Mouse (Mus musculus): ENCODE results near the gene Tmem87b. TPM values are rescaled to one million over a fixed set of nuclear protein-coding genes. Genes with fewer than 3 reads are reported as not detected.
A peak's percentile ranks its signal among the peaks of the same experiment; 100 is the strongest.

The Tmem87b gene
- polyA plus RNA-seq, 1 experiment from 2014 or later: 26.8 TPM

DNA sequence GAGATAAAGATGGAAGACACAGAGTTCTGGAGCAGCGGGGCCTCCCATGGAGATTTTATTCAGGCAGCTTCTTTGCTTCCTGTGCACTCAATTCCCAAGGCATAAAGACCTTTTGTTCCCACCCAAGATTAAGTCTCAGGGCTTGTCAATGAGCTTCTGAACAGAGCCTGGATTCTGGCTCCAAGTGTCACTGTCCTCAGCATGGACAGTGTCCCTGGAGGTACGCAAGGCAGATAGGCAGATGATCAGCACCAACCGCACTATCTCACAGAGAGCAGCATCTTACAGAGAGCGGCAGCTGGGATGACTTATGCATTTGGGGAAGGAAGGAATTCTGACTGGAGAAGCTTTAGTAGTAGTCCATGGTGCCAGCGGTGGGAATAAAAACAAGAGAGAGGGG lies 31.6 kb upstream of the Tmem87b start:
- ATAC-seq (ENCODE audit: low read depth) (no peak), DNase-seq (ENCODE audit: low spot score) (no peak)
- Histone ChIP-seq H3K4me3 (ENCODE audit: low read depth, low read length) (no peak overlapping the region), H3K36me3 (ENCODE audit: control insufficient read depth, insufficient read depth, low read length) (peaks cover 42% of the 10 kb centered on the region), H3K9me3 (ENCODE audit: control insufficient read depth, low read length) (no peaks in the 10 kb centered on the region), H3K9ac (ENCODE audit: low read depth, low read length) (no peak overlapping the region), H3K4me2 (ENCODE audit: low read depth, low read length) (no peak overlapping the region), H3K27me3 (replicated peaks; ENCODE audit: control insufficient read depth, insufficient read depth, low read length) (no peaks in the 10 kb centered on the region), H3K27ac (replicated peaks; ENCODE audit: low read depth, low read length) (no peak overlapping the region), H3K4me1 (ENCODE audit: control insufficient read depth, insufficient read depth, low read length) (peaks cover 3% of the 10 kb centered on the region; the same call in 1 of the 2 replicates)
- WGBS: 56% methylated on average over 5 of the region's 5 CpGs

GRCm38 (mm10) chr2:128786795-128787194 lies 31.1 kb upstream of the Tmem87b start:
- 74% methylated on average over 1 of the region's 1 CpGs for WGBS
- Histone ChIP-seq H3K9ac (ENCODE audit: low read depth, low read length) (no peak overlapping the region), H3K4me2 (ENCODE audit: low read depth, low read length) (no peak overlapping the region), H3K9me3 (ENCODE audit: control insufficient read depth, low read length) (no peaks in the 10 kb centered on the region), H3K27ac (replicated peaks; ENCODE audit: low read depth, low read length) (no peak overlapping the region), H3K27me3 (replicated peaks; ENCODE audit: control insufficient read depth, insufficient read depth, low read length) (no peaks in the 10 kb centered on the region), H3K4me1 (ENCODE audit: control insufficient read depth, insufficient read depth, low read length) (peaks cover 3% of the 10 kb centered on the region; the same call in 1 of the 2 replicates), H3K4me3 (ENCODE audit: low read depth, low read length) (no peak overlapping the region), H3K36me3 (ENCODE audit: control insufficient read depth, insufficient read depth, low read length) (peaks cover 41% of the 10 kb centered on the region)
- ATAC-seq (ENCODE audit: low read depth): no peak
- no peak for DNase-seq (ENCODE audit: low spot score)

GRCm38 (mm10) chr2:128787805-128788204 lies 30.1 kb upstream of the Tmem87b start:
- Histone ChIP-seq H3K4me1 (ENCODE audit: control insufficient read depth, insufficient read depth, low read length) (peaks cover 3% of the 10 kb centered on the region; the same call in 1 of the 2 replicates), H3K27me3 (replicated peaks; ENCODE audit: control insufficient read depth, insufficient read depth, low read length) (no peaks in the 10 kb centered on the region), H3K9ac (ENCODE audit: low read depth, low read length) (no peak overlapping the region), H3K36me3 (ENCODE audit: control insufficient read depth, insufficient read depth, low read length) (peaks cover 41% of the 10 kb centered on the region), H3K27ac (replicated peaks; ENCODE audit: low read depth, low read length) (no peak overlapping the region), H3K4me2 (ENCODE audit: low read depth, low read length) (no peak overlapping the region), H3K9me3 (ENCODE audit: control insufficient read depth, low read length) (no peaks in the 10 kb centered on the region), H3K4me3 (ENCODE audit: low read depth, low read length) (no peak overlapping the region)
- 78% methylated on average over 3 of the region's 3 CpGs for WGBS
- ATAC-seq (ENCODE audit: low read depth) (no peak), DNase-seq (ENCODE audit: low spot score) (no peak)

DNA sequence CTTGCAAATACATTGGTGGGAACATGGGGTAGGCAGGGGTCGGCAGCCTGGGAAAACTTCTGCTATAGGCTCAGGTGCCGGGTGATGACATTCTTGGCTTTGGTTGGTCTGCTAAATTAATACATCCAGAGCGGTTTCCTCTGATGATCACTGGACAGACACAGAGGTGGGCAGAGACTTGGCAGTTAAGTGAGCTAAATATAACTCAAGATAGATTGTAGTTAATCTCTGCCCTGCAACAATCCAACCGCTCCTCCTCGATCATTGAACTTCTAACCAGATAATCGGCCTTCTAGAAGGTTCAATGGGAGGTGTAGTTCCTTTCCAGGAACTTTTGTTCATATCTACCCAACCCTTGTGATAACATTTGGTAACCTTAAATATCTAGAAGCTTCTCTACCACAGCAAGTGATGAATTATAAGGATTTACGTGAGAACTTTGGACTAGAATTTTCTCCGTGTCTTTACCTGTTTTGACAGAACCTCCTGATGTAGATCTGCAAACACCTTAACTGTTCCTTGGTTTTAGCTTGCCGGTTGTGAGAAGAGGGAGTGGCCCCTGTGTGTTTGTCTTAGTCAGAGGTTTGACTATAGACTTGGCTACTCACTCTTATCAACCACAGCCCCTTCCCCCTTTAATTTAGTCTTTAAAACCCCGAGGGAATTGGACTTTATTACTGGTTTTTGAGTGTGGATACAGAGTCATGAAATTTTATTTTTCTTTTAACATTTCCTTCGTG lies 26.9 kb upstream of the Tmem87b start:
- H3K9ac ChIP-seq (ENCODE audit: low read depth, low read length): no peak overlapping the region
- H3K4me1 ChIP-seq (ENCODE audit: control insufficient read depth, insufficient read depth, low read length): no peaks in the 10 kb centered on the region
- H3K9me3 ChIP-seq (ENCODE audit: control insufficient read depth, low read length): no peaks in the 10 kb centered on the region
- WGBS: 87% methylated on average over 11 of the region's 11 CpGs
- H3K27me3 ChIP-seq (replicated peaks; ENCODE audit: control insufficient read depth, insufficient read depth, low read length): no peaks in the 10 kb centered on the region
- peaks cover 59% of the 10 kb centered on the region; the same call in 1 of the 2 replicates for H3K36me3 ChIP-seq (ENCODE audit: control insufficient read depth, insufficient read depth, low read length)
- H3K4me3 ChIP-seq (ENCODE audit: low read depth, low read length): no peak overlapping the region
- DNase-seq (ENCODE audit: low spot score): no peak
- no peak overlapping the region for H3K27ac ChIP-seq (replicated peaks; ENCODE audit: low read depth, low read length)
- H3K4me2 ChIP-seq (ENCODE audit: low read depth, low read length): no peak overlapping the region
- ATAC-seq (ENCODE audit: low read depth): no peak

GRCm38 (mm10) chr2:128793958-128794357 lies 24.0 kb upstream of the Tmem87b start:
- H3K9ac ChIP-seq (ENCODE audit: low read depth, low read length): no peak overlapping the region
- H3K9me3 ChIP-seq (ENCODE audit: control insufficient read depth, low read length): no peaks in the 10 kb centered on the region
- no peak overlapping the region for H3K4me3 ChIP-seq (ENCODE audit: low read depth, low read length)
- peaks cover 77% of the 10 kb centered on the region for H3K36me3 ChIP-seq (ENCODE audit: control insufficient read depth, insufficient read depth, low read length)
- no peaks in the 10 kb centered on the region for H3K27me3 ChIP-seq (replicated peaks; ENCODE audit: control insufficient read depth, insufficient read depth, low read length)
- no peaks in the 10 kb centered on the region for H3K4me1 ChIP-seq (ENCODE audit: control insufficient read depth, insufficient read depth, low read length)
- H3K27ac ChIP-seq (replicated peaks; ENCODE audit: low read depth, low read length): no peak overlapping the region
- H3K4me2 ChIP-seq (ENCODE audit: low read depth, low read length): no peak overlapping the region
- 71% methylated on average over 6 of the region's 6 CpGs for WGBS
- DNase-seq (ENCODE audit: low spot score) (no peak), ATAC-seq (ENCODE audit: low read depth) (no peak)

- Histone ChIP-seq H3K9me3 (ENCODE audit: control insufficient read depth, low read length) (no peaks in the 10 kb centered on the region), H3K9ac (ENCODE audit: low read depth, low read length) (no peak overlapping the region), H3K27me3 (replicated peaks; ENCODE audit: control insufficient read depth, insufficient read depth, low read length) (no peaks in the 10 kb centered on the region), H3K27ac (replicated peaks; ENCODE audit: low read depth, low read length) (no peak overlapping the region), H3K4me2 (ENCODE audit: low read depth, low read length) (no peak overlapping the region), H3K4me1 (ENCODE audit: control insufficient read depth, insufficient read depth, low read length) (no peaks in the 10 kb centered on the region), H3K36me3 (ENCODE audit: control insufficient read depth, insufficient read depth, low read length) (peaks cover 88% of the 10 kb centered on the region), H3K4me3 (ENCODE audit: low read depth, low read length) (no peak overlapping the region)
- 62% methylated on average over 6 of the region's 6 CpGs for WGBS
- DNase-seq (ENCODE audit: low spot score) (no peak), ATAC-seq (ENCODE audit: low read depth) (no peak)
Measured at GRCm38 (mm10) chr2:128796463-128796862, 21.5 kb upstream of the Tmem87b start.

DNA sequence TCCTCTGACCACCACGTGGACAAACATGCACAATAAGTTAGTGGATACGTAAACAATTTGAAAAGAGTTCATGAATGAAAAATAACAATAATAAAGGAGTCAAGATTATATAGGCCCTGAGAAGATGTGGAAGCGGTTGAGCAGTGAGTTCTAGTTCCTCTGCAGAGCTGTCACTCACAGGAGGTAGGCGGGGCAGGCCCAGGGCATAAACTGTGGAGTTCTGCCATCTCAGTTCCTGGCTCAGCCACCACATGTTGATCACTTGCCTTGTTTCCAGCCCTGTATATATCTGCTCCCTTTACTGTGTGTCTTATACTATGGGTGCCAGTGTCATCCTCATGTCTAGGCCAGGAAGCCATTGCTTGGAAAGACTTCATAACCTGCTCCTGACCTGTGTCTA lies 14.5 kb upstream of the Tmem87b start:
- Histone ChIP-seq H3K36me3 (ENCODE audit: control insufficient read depth, insufficient read depth, low read length) (peaks cover 48% of the 10 kb centered on the region), H3K9me3 (ENCODE audit: control insufficient read depth, low read length) (no peaks in the 10 kb centered on the region), H3K27me3 (replicated peaks; ENCODE audit: control insufficient read depth, insufficient read depth, low read length) (no peaks in the 10 kb centered on the region), H3K4me2 (ENCODE audit: low read depth, low read length) (no peak overlapping the region), H3K4me1 (ENCODE audit: control insufficient read depth, insufficient read depth, low read length) (no peaks in the 10 kb centered on the region), H3K9ac (ENCODE audit: low read depth, low read length) (no peak overlapping the region), H3K27ac (replicated peaks; ENCODE audit: low read depth, low read length) (no peak overlapping the region), H3K4me3 (ENCODE audit: low read depth, low read length) (no peak overlapping the region)
- DNase-seq (ENCODE audit: low spot score): no peak
- 89% methylated on average over 4 of the region's 4 CpGs for WGBS
- no peak for ATAC-seq (ENCODE audit: low read depth)

GRCm38 (mm10) chr2:128805341-128805740 lies 12.6 kb upstream of the Tmem87b start:
- H3K27me3 ChIP-seq (replicated peaks; ENCODE audit: control insufficient read depth, insufficient read depth, low read length): no peaks in the 10 kb centered on the region
- H3K9me3 ChIP-seq (ENCODE audit: control insufficient read depth, low read length): no peaks in the 10 kb centered on the region
- no peak overlapping the region for H3K9ac ChIP-seq (ENCODE audit: low read depth, low read length)
- 68% methylated on average over 4 of the region's 4 CpGs for WGBS
- peaks cover 29% of the 10 kb centered on the region for H3K36me3 ChIP-seq (ENCODE audit: control insufficient read depth, insufficient read depth, low read length)
- ATAC-seq (ENCODE audit: low read depth) (no peak), DNase-seq (ENCODE audit: low spot score) (no peak)
- H3K4me3 ChIP-seq (ENCODE audit: low read depth, low read length): no peak overlapping the region
- no peaks in the 10 kb centered on the region for H3K4me1 ChIP-seq (ENCODE audit: control insufficient read depth, insufficient read depth, low read length)
- no peak overlapping the region for H3K4me2 ChIP-seq (ENCODE audit: low read depth, low read length)
- no peak overlapping the region for H3K27ac ChIP-seq (replicated peaks; ENCODE audit: low read depth, low read length)

DNA sequence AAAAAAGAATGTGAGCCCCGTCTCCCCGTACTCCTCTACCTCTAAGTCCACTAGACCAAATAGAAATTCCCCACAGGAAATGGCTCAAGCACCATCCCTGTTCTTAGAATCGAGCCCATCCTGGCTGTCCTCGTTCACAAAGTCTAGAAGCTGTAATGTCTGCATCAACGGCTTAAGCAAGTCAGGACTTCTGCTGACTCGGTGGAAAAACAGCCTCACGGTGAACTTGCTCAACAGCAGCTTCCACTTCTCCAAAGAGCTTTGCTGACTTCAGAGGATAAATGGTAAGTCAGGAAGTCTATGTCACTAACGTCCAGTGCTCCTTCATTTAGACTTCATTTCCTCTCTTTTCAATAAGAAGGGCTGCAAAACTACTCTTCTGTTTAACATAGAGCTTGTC lies 11.4 kb upstream of the Tmem87b start:
- WGBS: 55% methylated on average over 8 of the region's 8 CpGs
- Histone ChIP-seq H3K36me3 (ENCODE audit: control insufficient read depth, insufficient read depth, low read length) (peaks cover 17% of the 10 kb centered on the region), H3K9me3 (ENCODE audit: control insufficient read depth, low read length) (no peaks in the 10 kb centered on the region), H3K4me3 (ENCODE audit: low read depth, low read length) (no peak overlapping the region), H3K4me1 (ENCODE audit: control insufficient read depth, insufficient read depth, low read length) (no peaks in the 10 kb centered on the region), H3K27me3 (replicated peaks; ENCODE audit: control insufficient read depth, insufficient read depth, low read length) (no peaks in the 10 kb centered on the region), H3K27ac (replicated peaks; ENCODE audit: low read depth, low read length) (no peak overlapping the region), H3K4me2 (ENCODE audit: low read depth, low read length) (no peak overlapping the region), H3K9ac (ENCODE audit: low read depth, low read length) (no peak overlapping the region)
- ATAC-seq (ENCODE audit: low read depth): no peak
- DNase-seq (ENCODE audit: low spot score): peak; percentile 66
